Mouse (Mus musculus): ENCODE data around the gene Zfy2. TPM values are rescaled to one million over a fixed set of nuclear protein-coding genes. Genes with fewer than 3 reads are reported as not detected.

Zfy2 gene
- polyA plus RNA-seq (2015; fragmentation: Nextera tagmentation; extraction: Ambion mirVana) = not detected in 2 replicates

DNA sequence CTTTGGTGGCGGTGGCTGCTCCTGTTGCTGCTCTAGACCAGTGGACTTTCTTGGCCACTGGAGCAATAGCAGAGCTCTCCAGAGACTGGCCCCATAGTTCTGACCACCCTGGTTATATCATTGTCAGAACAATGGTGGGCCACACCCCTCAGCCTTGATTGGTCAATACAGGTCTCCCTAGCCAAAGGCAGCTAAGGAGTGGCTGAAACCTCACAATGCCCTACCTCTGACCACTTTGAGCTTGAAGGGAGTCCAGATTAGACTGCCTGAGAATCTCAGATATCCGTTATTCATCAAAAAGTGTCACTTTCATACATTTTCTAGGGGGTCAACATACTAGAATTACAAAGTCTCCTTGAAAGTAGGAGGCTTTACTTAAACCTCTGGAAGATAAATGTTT is at the start of gene Zfy2:
Gene Zfy2, minus strand, starts transcription at position 101 of the 400 bp plus-strand sequence.
- Histone ChIP-seq H3K4me2 (ENCODE audit: low read depth, low read length) (no peak within 1 kb of the TSS), H3K4me3 (replicated peaks; ENCODE audit: low read length) (no peak within 1 kb of the TSS), H3K9ac (ENCODE audit: low read length) (no peak within 1 kb of the TSS), H3K27me3 (ENCODE audit: control insufficient read depth, insufficient read depth, low read length) (no peaks in the 10 kb centered on the region), H3K27ac (ENCODE audit: low read length) (no peak within 1 kb of the TSS), H3K9me3 (replicated peaks; ENCODE audit: control insufficient read depth, low read length) (no peaks in the 10 kb centered on the region), H3K36me3 (ENCODE audit: control insufficient read depth, insufficient read depth, low read length) (no peaks in the 10 kb centered on the region), H3K4me1 (ENCODE audit: control insufficient read depth, insufficient read depth, low read length) (no peaks in the 10 kb centered on the region)
- ATAC-seq (ENCODE audit: insufficient read depth, low FRiP score) = no peak
- WGBS = 74% methylated on average over 2 of the region's 2 CpGs
